Mouse (Mus musculus) CD4-positive, CD25-positive, alpha-beta regulatory T cell, adult 4 months (primary cell): ENCODE measurements around the gene Hspbap1. TPM values are rescaled to one million over a fixed set of nuclear protein-coding genes. Genes with fewer than 3 reads are reported as not detected.

Source experiments
- polyA plus RNA-seq, 2 experiments: library from polyadenylated mRNA; unstranded; fragments of 100-300 nt; shearing (Covaris generic); gene quantifications; one replicate each; pipeline ENCODE4 v1.2.1; 2017

Gene Hspbap1
- polyA plus RNA-seq, 2 experiments from 2014 or later = 35.1 to 36.3 TPM

Other genes with a start within 250 kb of the Hspbap1 start
- not detected for gene Sema5b, start 229.2 kb upstream of the Hspbap1 start, polyA plus RNA-seq
- gene Dirc2, start 1.0 kb upstream of the Hspbap1 start, polyA plus RNA-seq = 1 to 10 TPM; 2.2 to 5.6 TPM
- 10 to 100 TPM; 47.4 to 58.6 TPM for gene Parp14, start 101.2 kb downstream of the Hspbap1 start, polyA plus RNA-seq
- 10 to 100 TPM; 73.8 to 98.6 TPM for gene Parp9, start 168.1 kb downstream of the Hspbap1 start, polyA plus RNA-seq
- 10 to 100 TPM; 60.4 to 61.4 TPM for gene Dtx3l, start 168.8 kb downstream of the Hspbap1 start, polyA plus RNA-seq
- 10 to 100 TPM; 42.1 to 46.4 TPM for gene Kpna1, start 208.4 kb downstream of the Hspbap1 start, polyA plus RNA-seq